Mouse (Mus musculus) embryonic facial prominence, embryonic 13.5 days (tissue): ENCODE measurements around the gene Ranbp10. TPM values are rescaled to one million over a fixed set of nuclear protein-coding genes. Genes with fewer than 3 reads are reported as not detected.

Experiments
- ATAC-seq: fragments of 200-750 bp; cut with Nextera tagmentation; 2 replicates; pipeline ENCODE4 v1.8.0; 2017; ENCODE audit warnings: low read depth; ENCODE audit not compliant: insufficient number of reproducible peaks, insufficient read depth, low FRiP score, low TSS enrichment
- H3K27ac ChIP-seq: fragments of 300-500 bp; sonication (generic); 2 replicates; pipeline ENCODE4 v1.5.1; 2015; ENCODE audit warnings: moderate library complexity, mild to moderate bottlenecking, inconsistent platforms
- H3K27me3 ChIP-seq: fragments of 300-500 bp; sonication (generic); 2 replicates; pipeline ENCODE4 v1.6.1; 2015; ENCODE audit warnings: mild to moderate bottlenecking, inconsistent platforms
- H3K36me3 ChIP-seq: fragments of 300-500 bp; sonication (generic); 2 replicates; pipeline ENCODE4 v1.6.1; 2015; ENCODE audit warnings: mild to moderate bottlenecking, inconsistent platforms
- H3K4me1 ChIP-seq: fragments of 300-500 bp; sonication (generic); 2 replicates; pipeline ENCODE4 v1.6.1; 2015; ENCODE audit warnings: inconsistent platforms
- H3K4me2 ChIP-seq: fragments of 300-500 bp; sonication (generic); 2 replicates; pipeline ENCODE4 v1.6.1; 2015; ENCODE audit warnings: moderate library complexity, mild to moderate bottlenecking, inconsistent platforms
- H3K4me3 ChIP-seq: fragments of 300-500 bp; sonication (generic); 2 replicates; pipeline ENCODE4 v1.5.1; 2015; ENCODE audit warnings: mild to moderate bottlenecking, inconsistent platforms
- H3K9ac ChIP-seq: fragments of 300-500 bp; sonication (generic); 2 replicates; pipeline ENCODE4 v1.6.1; 2015; ENCODE audit warnings: mild to moderate bottlenecking, inconsistent platforms
- H3K9me3 ChIP-seq: fragments of 300-500 bp; sonication (generic); 2 replicates; pipeline ENCODE4 v1.6.1; 2016; ENCODE audit warnings: inconsistent platforms
- WGBS: fragments of 180-500 bp; shearing (Covaris S2); methylation state at CpG from one replicate; pipeline ENCODE4 v1.1.7; 2015; ENCODE audit warnings: mixed read lengths; 5-methylcytosine and 5-hydroxymethylcytosine counted together
- polyA plus RNA-seq: library from polyadenylated mRNA; unstranded; fragments of >200 nt; fragmentation: Nextera tagmentation; extraction: Ambion mirVana; gene quantifications from 2 replicates; pipeline ENCODE4 v1.2.1, GENCODE M21; 2015

The Ranbp10 gene
- polyA plus RNA-seq, 1 experiment from 2014 or later: 17.8 TPM

GRCm38 (mm10) chr8:105750606-105751005 lies 76.5 kb downstream of the Ranbp10 start:
- Histone ChIP-seq H3K4me2 (peak overlapping the region; percentile 41), H3K27ac (peak overlapping the region; percentile 72), H3K27me3 (no peaks in the 10 kb centered on the region), H3K9ac (peak overlapping the region; percentile 22; the same call in 1 of the 2 replicates), H3K36me3 (0 out of 2 replicates have a peak, but pooled peaks cover 7% of the 10 kb centered on the region), H3K9me3 (no peaks in the 10 kb centered on the region), H3K4me1 (peaks cover 32% of the 10 kb centered on the region), H3K4me3 (0 out of 2 replicates have a peak overlapping the region, but pooled peaks have one; percentile 12)
- WGBS: 9% methylated on average over 11 of the region's 11 CpGs
- no peak for ATAC-seq

DNA sequence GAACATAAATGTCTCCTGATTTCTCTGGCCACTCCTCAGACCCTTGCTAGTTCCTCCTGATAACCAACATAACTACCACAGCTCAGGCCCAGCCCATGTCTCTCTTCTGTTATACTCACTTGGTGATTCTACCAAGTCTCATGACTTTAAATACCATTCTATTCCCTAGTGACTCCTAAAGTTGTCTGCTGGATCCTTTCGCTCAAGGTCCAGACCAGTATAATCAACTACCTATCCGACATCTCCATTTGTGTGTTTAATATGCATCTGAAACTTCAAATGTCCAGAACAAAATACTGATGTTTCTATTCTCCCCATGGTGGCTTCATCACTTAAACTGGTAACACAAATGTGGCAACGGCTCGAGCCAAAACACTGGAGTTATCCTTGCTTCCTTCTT lies 83.8 kb downstream of the Ranbp10 start:
- Histone ChIP-seq H3K36me3 (peaks cover 7% of the 10 kb centered on the region; the same call in 1 of the 2 replicates), H3K27me3 (no peaks in the 10 kb centered on the region), H3K4me3 (no peak overlapping the region), H3K9me3 (no peaks in the 10 kb centered on the region), H3K9ac (no peak overlapping the region), H3K4me1 (peaks cover 7% of the 10 kb centered on the region), H3K27ac (no peak overlapping the region), H3K4me2 (no peak overlapping the region)
- no peak for ATAC-seq
- WGBS: 85% methylated on average over 4 of the region's 4 CpGs

GRCm38 (mm10) chr8:105739216-105739615 lies 87.9 kb downstream of the Ranbp10 start:
- H3K4me1 ChIP-seq: no peaks in the 10 kb centered on the region
- no peak overlapping the region for H3K4me3 ChIP-seq
- H3K9ac ChIP-seq: no peak overlapping the region
- H3K9me3 ChIP-seq: no peaks in the 10 kb centered on the region
- no peak for ATAC-seq
- H3K36me3 ChIP-seq: peaks cover 6% of the 10 kb centered on the region; the same call in 1 of the 2 replicates
- no peaks in the 10 kb centered on the region for H3K27me3 ChIP-seq
- H3K4me2 ChIP-seq: no peak overlapping the region
- 91% methylated on average over 5 of the region's 5 CpGs for WGBS
- no peak overlapping the region for H3K27ac ChIP-seq

GRCm38 (mm10) chr8:105732186-105732585 lies 95.0 kb downstream of the Ranbp10 start:
- no peaks in the 10 kb centered on the region for H3K9me3 ChIP-seq
- no peak overlapping the region for H3K4me3 ChIP-seq
- H3K27ac ChIP-seq: no peak overlapping the region
- no peak overlapping the region for H3K9ac ChIP-seq
- no peaks in the 10 kb centered on the region for H3K27me3 ChIP-seq
- no peak overlapping the region for H3K4me2 ChIP-seq
- H3K36me3 ChIP-seq: peaks cover 13% of the 10 kb centered on the region
- no peaks in the 10 kb centered on the region for H3K4me1 ChIP-seq
- ATAC-seq: no peak
- 93% methylated on average over 5 of the region's 5 CpGs for WGBS

DNA sequence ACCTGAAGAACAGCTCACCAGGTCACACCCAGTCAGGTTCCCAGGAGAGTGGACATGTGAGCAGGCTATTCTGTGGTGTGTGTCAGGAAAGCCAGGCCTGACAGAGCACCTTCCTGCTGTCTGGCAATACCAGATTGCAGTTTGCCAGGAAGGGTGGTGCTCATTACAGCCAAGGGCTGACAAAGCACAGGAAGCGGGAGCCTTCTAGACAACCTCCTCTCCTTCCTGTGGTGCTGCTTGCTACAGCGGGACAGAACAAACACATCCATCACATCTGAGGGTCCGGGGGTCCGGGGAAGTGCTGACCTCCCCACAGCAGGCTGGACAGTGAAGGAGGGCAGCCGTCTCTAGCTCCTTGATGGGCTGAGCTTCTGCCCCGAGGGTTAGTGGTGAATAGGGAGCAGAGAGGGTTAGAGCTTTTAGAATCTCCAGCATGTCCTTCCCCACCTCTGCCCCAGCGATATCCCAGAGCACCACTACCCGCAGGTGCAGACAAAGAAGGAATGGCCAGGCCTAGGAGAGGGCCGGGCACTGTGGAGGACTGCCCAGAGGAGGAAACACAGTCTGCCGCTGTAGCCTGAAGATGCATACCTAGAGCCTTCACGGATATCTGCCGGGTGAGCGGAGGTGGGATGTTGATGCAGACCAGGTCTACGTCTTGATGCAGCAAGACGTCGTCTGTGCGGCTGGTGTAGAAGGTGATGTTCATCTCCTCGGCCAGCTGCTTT lies 99.6 kb downstream of the Ranbp10 start:
- Histone ChIP-seq H3K4me3 (no peak overlapping the region), H3K27me3 (no peaks in the 10 kb centered on the region), H3K36me3 (peaks cover 37% of the 10 kb centered on the region), H3K9ac (no peak overlapping the region), H3K9me3 (no peaks in the 10 kb centered on the region), H3K4me2 (no peak overlapping the region), H3K27ac (peak overlapping the region; percentile 8; the same call in 1 of the 2 replicates), H3K4me1 (no peaks in the 10 kb centered on the region)
- ATAC-seq: no peak
- WGBS: 85% methylated on average over 18 of the region's 18 CpGs

GRCm38 (mm10) chr8:105725726-105726125 lies 101.4 kb downstream of the Ranbp10 start:
- Histone ChIP-seq H3K9me3 (no peaks in the 10 kb centered on the region), H3K27ac (no peak overlapping the region), H3K4me2 (no peak overlapping the region), H3K4me1 (no peaks in the 10 kb centered on the region), H3K9ac (no peak overlapping the region), H3K4me3 (no peak overlapping the region), H3K27me3 (no peaks in the 10 kb centered on the region), H3K36me3 (peaks cover 43% of the 10 kb centered on the region)
- 79% methylated on average over 5 of the region's 5 CpGs for WGBS
- ATAC-seq: no peak

GRCm38 (mm10) chr8:105722861-105723260 lies 104.3 kb downstream of the Ranbp10 start:
- Histone ChIP-seq H3K9me3 (no peaks in the 10 kb centered on the region), H3K9ac (no peak overlapping the region), H3K36me3 (peaks cover 37% of the 10 kb centered on the region), H3K27ac (no peak overlapping the region), H3K4me3 (no peak overlapping the region), H3K27me3 (no peaks in the 10 kb centered on the region), H3K4me1 (no peaks in the 10 kb centered on the region), H3K4me2 (no peak overlapping the region)
- no peak for ATAC-seq
- WGBS: 94% methylated on average over 9 of the region's 9 CpGs

DNA sequence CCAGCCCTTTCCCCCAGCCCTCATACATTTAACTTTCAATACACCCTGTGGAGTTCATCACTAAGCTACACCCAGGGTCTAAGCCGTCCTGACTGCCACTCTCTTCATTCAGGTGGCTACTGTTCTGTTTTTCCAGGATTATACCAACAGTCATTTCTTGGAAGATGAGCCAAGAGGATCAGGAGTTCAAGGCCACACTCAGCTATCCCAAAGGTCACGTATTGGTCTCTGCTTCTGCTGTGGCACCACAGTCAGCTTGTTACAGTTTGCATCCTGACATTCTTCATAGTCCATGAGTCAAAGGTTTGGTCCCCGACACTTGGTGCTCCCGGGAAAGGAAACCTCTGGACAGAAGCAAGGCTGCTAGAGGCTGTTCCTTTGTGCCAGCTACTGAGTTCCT lies 107.5 kb downstream of the Ranbp10 start:
- 90% methylated on average over 4 of the region's 4 CpGs for WGBS
- no peak overlapping the region for H3K4me3 ChIP-seq
- no peak for ATAC-seq
- no peaks in the 10 kb centered on the region for H3K9me3 ChIP-seq
- no peak overlapping the region for H3K27ac ChIP-seq
- H3K4me1 ChIP-seq: no peaks in the 10 kb centered on the region
- H3K27me3 ChIP-seq: no peaks in the 10 kb centered on the region
- peaks cover 32% of the 10 kb centered on the region for H3K36me3 ChIP-seq
- no peak overlapping the region for H3K9ac ChIP-seq
- H3K4me2 ChIP-seq: no peak overlapping the region

Other genes with a start within 250 kb of the Ranbp10 start
- gene Ripor1, start 222.1 kb downstream of the Ranbp10 start, polyA plus RNA-seq: 18.6 and 18.7 TPM in 2 replicates
- 136 and 146 TPM in 2 replicates for gene Ctcf, start 190.8 kb downstream of the Ranbp10 start, polyA plus RNA-seq
- gene Agrp, start 190.0 kb downstream of the Ranbp10 start, polyA plus RNA-seq: 0.90 and 2.1 TPM in 2 replicates
- gene Carmil2, start 141.1 kb downstream of the Ranbp10 start, polyA plus RNA-seq: 0.61 and 0.84 TPM in 2 replicates
- gene Acd, start 126.2 kb downstream of the Ranbp10 start, polyA plus RNA-seq: 72.3 and 84.3 TPM in 2 replicates
- gene Pard6a, start 126.2 kb downstream of the Ranbp10 start, polyA plus RNA-seq: 18.9 and 21.5 TPM in 2 replicates
- 0.25 and 0.36 TPM in 2 replicates for gene 4933405L10Rik, start 119.7 kb downstream of the Ranbp10 start, polyA plus RNA-seq
- gene Enkd1, start 119.1 kb downstream of the Ranbp10 start, polyA plus RNA-seq: 28.6 and 34.5 TPM in 2 replicates
- gene Gfod2, start 68.7 kb downstream of the Ranbp10 start, polyA plus RNA-seq: 26.0 and 27.5 TPM in 2 replicates
- gene Tsnaxip1, start 381 bp upstream of the Ranbp10 start, polyA plus RNA-seq: 0.21 and 0.24 TPM in 2 replicates
- gene Cenpt, start 25.9 kb upstream of the Ranbp10 start, polyA plus RNA-seq: 56.0 and 58.7 TPM in 2 replicates
- gene Thap11, start 27.8 kb upstream of the Ranbp10 start, polyA plus RNA-seq: 73.5 and 77.5 TPM in 2 replicates
- 191 and 275 TPM in 2 replicates for gene Nutf2, start 33.2 kb upstream of the Ranbp10 start, polyA plus RNA-seq
- gene Edc4, start 53.5 kb upstream of the Ranbp10 start, polyA plus RNA-seq: 54.1 and 58.3 TPM in 2 replicates
- 0.51 and 0.77 TPM in 2 replicates for gene Nrn1l, start 66.2 kb upstream of the Ranbp10 start, polyA plus RNA-seq
- gene Pskh1, start 73.1 kb upstream of the Ranbp10 start, polyA plus RNA-seq: 43.0 and 43.2 TPM in 2 replicates
- gene Ctrl, start 106.5 kb upstream of the Ranbp10 start, polyA plus RNA-seq: 1.3 and 1.8 TPM in 2 replicates
- 28.6 and 29.0 TPM in 2 replicates for gene Psmb10, start 111.1 kb upstream of the Ranbp10 start, polyA plus RNA-seq
- 2.8 and 5.6 TPM in 2 replicates for gene Lcat, start 116.0 kb upstream of the Ranbp10 start, polyA plus RNA-seq
- gene Slc12a4, start 138.7 kb upstream of the Ranbp10 start, polyA plus RNA-seq: 48.3 and 56.8 TPM in 2 replicates
- gene Dpep3, start 152.1 kb upstream of the Ranbp10 start, polyA plus RNA-seq: not detected in 2 replicates
- 26.7 and 27.9 TPM in 2 replicates for gene Dus2, start 164.0 kb upstream of the Ranbp10 start, polyA plus RNA-seq
- gene Dpep2nb, start 178.6 kb upstream of the Ranbp10 start, polyA plus RNA-seq: not detected in 2 replicates
- gene Ddx28, start 184.5 kb upstream of the Ranbp10 start, polyA plus RNA-seq: 18.1 and 18.8 TPM in 2 replicates
- gene Nfatc3, start 231.5 kb upstream of the Ranbp10 start, polyA plus RNA-seq: 9.6 and 10.1 TPM in 2 replicates